Mouse (Mus musculus): ENCODE results near the gene Lcor. TPM values are rescaled to one million over a fixed set of nuclear protein-coding genes. Genes with fewer than 3 reads are reported as not detected.

Lcor gene
- polyA plus RNA-seq, 1 experiment from 2014 or later = 28.4 TPM

- Histone ChIP-seq H3K36me3 (ENCODE audit: poor library complexity, severe bottlenecking) (no peaks in the 10 kb centered on the region), H3K27ac (no peak overlapping the region), H3K4me2 (peak overlapping the region; percentile 69), H3K4me1 (peaks cover 28% of the 10 kb centered on the region), H3K27me3 (no peaks in the 10 kb centered on the region), H3K9ac (no peak overlapping the region), H3K9me3 (replicated peaks) (no peaks in the 10 kb centered on the region), H3K4me3 (peak overlapping the region; percentile 98; the same call in 1 of the 2 replicates)
- no peak for ATAC-seq
- 9% methylated on average over 15 of the region's 15 CpGs for WGBS
These were observed 1.2 kb upstream of the Lcor start for GRCm38 (mm10) chr19:41481030-41481886.

GRCm38 (mm10) chr19:41481887-41482189 lies 599 bp upstream of the Lcor start:
- H3K4me2 ChIP-seq = peak overlapping the region; percentile 69
- WGBS = 8% methylated on average over 6 of the region's 6 CpGs
- no peaks in the 10 kb centered on the region for H3K27me3 ChIP-seq
- peak overlapping the region; percentile 98 for H3K4me3 ChIP-seq
- no peak for ATAC-seq
- no peaks in the 10 kb centered on the region for H3K9me3 ChIP-seq (replicated peaks)
- H3K36me3 ChIP-seq (ENCODE audit: poor library complexity, severe bottlenecking) = no peaks in the 10 kb centered on the region
- no peak overlapping the region for H3K27ac ChIP-seq
- H3K9ac ChIP-seq = peak overlapping the region; percentile 97
- H3K4me1 ChIP-seq = peaks cover 34% of the 10 kb centered on the region

- H3K9me3 ChIP-seq (replicated peaks) = no peaks in the 10 kb centered on the region
- under 1% methylated on average over 44 of the region's 91 CpGs for WGBS
- peak overlapping the region; percentile 99 for H3K27ac ChIP-seq
- H3K4me1 ChIP-seq = peaks cover 39% of the 10 kb centered on the region
- peak; percentile 80 for ATAC-seq
- peak overlapping the region; percentile 98 for H3K4me3 ChIP-seq
- no peaks in the 10 kb centered on the region for H3K27me3 ChIP-seq
- H3K36me3 ChIP-seq (ENCODE audit: poor library complexity, severe bottlenecking) = no peaks in the 10 kb centered on the region
- H3K4me2 ChIP-seq = peak overlapping the region; percentile 69
- H3K9ac ChIP-seq = peak overlapping the region; percentile 97
These were observed 540 bp downstream of the Lcor start for GRCm38 (mm10) chr19:41482909-41483444.

GRCm38 (mm10) chr19:41483445-41484040 lies 1.1 kb downstream of the Lcor start:
- Histone ChIP-seq H3K4me2 (peak overlapping the region; percentile 69), H3K27ac (peak overlapping the region; percentile 99), H3K9me3 (replicated peaks) (no peaks in the 10 kb centered on the region), H3K27me3 (no peaks in the 10 kb centered on the region), H3K4me3 (peak overlapping the region; percentile 98), H3K9ac (peak overlapping the region; percentile 97), H3K36me3 (ENCODE audit: poor library complexity, severe bottlenecking) (no peaks in the 10 kb centered on the region), H3K4me1 (peaks cover 39% of the 10 kb centered on the region)
- 1% methylated on average over 28 of the region's 30 CpGs for WGBS
- ATAC-seq = peak; percentile 67; the same call in 1 of the 2 replicates

GRCm38 (mm10) chr19:41484361-41484760 lies 1.9 kb downstream of the Lcor start:
- ATAC-seq = no peak
- Histone ChIP-seq H3K27ac (no peak overlapping the region), H3K4me3 (peak overlapping the region; percentile 98), H3K36me3 (ENCODE audit: poor library complexity, severe bottlenecking) (no peaks in the 10 kb centered on the region), H3K27me3 (no peaks in the 10 kb centered on the region), H3K9me3 (replicated peaks) (no peaks in the 10 kb centered on the region), H3K9ac (peak overlapping the region; percentile 53), H3K4me1 (peaks cover 39% of the 10 kb centered on the region), H3K4me2 (peak overlapping the region; percentile 69)
- WGBS = 7% methylated on average over 5 of the region's 5 CpGs

GRCm38 (mm10) chr19:41495382-41496032 lies 13.1 kb downstream of the Lcor start:
- no peak overlapping the region for H3K27ac ChIP-seq
- H3K4me1 ChIP-seq = 0 out of 2 replicates have a peak, but pooled peaks cover 4% of the 10 kb centered on the region
- no peak overlapping the region for H3K4me2 ChIP-seq
- no peaks in the 10 kb centered on the region for H3K27me3 ChIP-seq
- ATAC-seq = no peak
- no peak overlapping the region for H3K4me3 ChIP-seq
- WGBS = 89% methylated on average over 4 of the region's 4 CpGs
- H3K9me3 ChIP-seq (replicated peaks) = no peaks in the 10 kb centered on the region
- H3K36me3 ChIP-seq (ENCODE audit: poor library complexity, severe bottlenecking) = 0 out of 2 replicates have a peak, but pooled peaks cover 8% of the 10 kb centered on the region
- no peak overlapping the region for H3K9ac ChIP-seq

GRCm38 (mm10) chr19:41496058-41496457 lies 13.6 kb downstream of the Lcor start:
- H3K4me1 ChIP-seq = 0 out of 2 replicates have a peak, but pooled peaks cover 4% of the 10 kb centered on the region
- H3K4me3 ChIP-seq = no peak overlapping the region
- H3K27me3 ChIP-seq = no peaks in the 10 kb centered on the region
- no peak overlapping the region for H3K4me2 ChIP-seq
- H3K9me3 ChIP-seq (replicated peaks) = no peaks in the 10 kb centered on the region
- no peak for ATAC-seq
- H3K36me3 ChIP-seq (ENCODE audit: poor library complexity, severe bottlenecking) = 0 out of 2 replicates have a peak, but pooled peaks cover 3% of the 10 kb centered on the region
- no peak overlapping the region for H3K27ac ChIP-seq
- no peak overlapping the region for H3K9ac ChIP-seq

- WGBS = 97% methylated on average over 8 of the region's 8 CpGs
These were observed 25.4 kb downstream of the Lcor start for GRCm38 (mm10) chr19:41507872-41508271.

GRCm38 (mm10) chr19:41514836-41515235 lies 32.4 kb downstream of the Lcor start:
- WGBS = 97% methylated on average over 1 of the region's 1 CpGs
- H3K4me3 ChIP-seq = no peak overlapping the region
- H3K9ac ChIP-seq = no peak overlapping the region
- no peak for ATAC-seq
- no peaks in the 10 kb centered on the region for H3K4me1 ChIP-seq
- H3K4me2 ChIP-seq = no peak overlapping the region
- no peaks in the 10 kb centered on the region for H3K27me3 ChIP-seq
- H3K36me3 ChIP-seq (ENCODE audit: poor library complexity, severe bottlenecking) = no peaks in the 10 kb centered on the region
- no peaks in the 10 kb centered on the region for H3K9me3 ChIP-seq (replicated peaks)
- no peak overlapping the region for H3K27ac ChIP-seq

More at GRCm38 (mm10) chr19:41507872-41508271, 25.4 kb downstream of the Lcor start:
- Histone ChIP-seq H3K4me3 (no peak overlapping the region), H3K9me3 (replicated peaks) (no peaks in the 10 kb centered on the region), H3K27me3 (no peaks in the 10 kb centered on the region), H3K9ac (no peak overlapping the region), H3K27ac (no peak overlapping the region), H3K4me1 (no peaks in the 10 kb centered on the region), H3K36me3 (ENCODE audit: poor library complexity, severe bottlenecking) (peaks cover 3% of the 10 kb centered on the region), H3K4me2 (no peak overlapping the region)
- no peak for ATAC-seq

GRCm38 (mm10) chr19:41515549-41515948 lies 33.1 kb downstream of the Lcor start:
- H3K4me2 ChIP-seq = no peak overlapping the region
- H3K27me3 ChIP-seq = no peaks in the 10 kb centered on the region
- no peak for ATAC-seq
- H3K27ac ChIP-seq = no peak overlapping the region
- H3K4me1 ChIP-seq = no peaks in the 10 kb centered on the region
- H3K4me3 ChIP-seq = no peak overlapping the region
- WGBS = 85% methylated on average over 1 of the region's 1 CpGs
- H3K36me3 ChIP-seq (ENCODE audit: poor library complexity, severe bottlenecking) = no peaks in the 10 kb centered on the region
- no peaks in the 10 kb centered on the region for H3K9me3 ChIP-seq (replicated peaks)
- H3K9ac ChIP-seq = no peak overlapping the region

- Histone ChIP-seq H3K36me3 (ENCODE audit: poor library complexity, severe bottlenecking) (no peaks in the 10 kb centered on the region), H3K27me3 (no peaks in the 10 kb centered on the region), H3K27ac (no peak overlapping the region), H3K4me2 (no peak overlapping the region), H3K4me3 (no peak overlapping the region), H3K4me1 (peaks cover 5% of the 10 kb centered on the region), H3K9me3 (replicated peaks) (no peaks in the 10 kb centered on the region), H3K9ac (no peak overlapping the region)
- 92% methylated on average over 3 of the region's 3 CpGs for WGBS
- ATAC-seq = no peak
These were observed 34.6 kb downstream of the Lcor start for GRCm38 (mm10) chr19:41517006-41517405.

GRCm38 (mm10) chr19:41519121-41519520 lies 36.7 kb downstream of the Lcor start:
- 88% methylated on average over 6 of the region's 6 CpGs for WGBS
- H3K4me1 ChIP-seq = peaks cover 19% of the 10 kb centered on the region
- ATAC-seq = no peak
- H3K4me2 ChIP-seq = no peak overlapping the region
- H3K9ac ChIP-seq = no peak overlapping the region
- no peaks in the 10 kb centered on the region for H3K36me3 ChIP-seq (ENCODE audit: poor library complexity, severe bottlenecking)
- no peaks in the 10 kb centered on the region for H3K27me3 ChIP-seq
- H3K27ac ChIP-seq = no peak overlapping the region
- H3K9me3 ChIP-seq (replicated peaks) = no peaks in the 10 kb centered on the region
- H3K4me3 ChIP-seq = no peak overlapping the region

All from forebrain, embryonic 13.5 days (tissue).